Mouse (Mus musculus): ENCODE results near the gene Hnf4a.
A peak's percentile ranks its signal among the peaks of the same experiment; 100 is the strongest.

Hnf4a gene

DNA sequence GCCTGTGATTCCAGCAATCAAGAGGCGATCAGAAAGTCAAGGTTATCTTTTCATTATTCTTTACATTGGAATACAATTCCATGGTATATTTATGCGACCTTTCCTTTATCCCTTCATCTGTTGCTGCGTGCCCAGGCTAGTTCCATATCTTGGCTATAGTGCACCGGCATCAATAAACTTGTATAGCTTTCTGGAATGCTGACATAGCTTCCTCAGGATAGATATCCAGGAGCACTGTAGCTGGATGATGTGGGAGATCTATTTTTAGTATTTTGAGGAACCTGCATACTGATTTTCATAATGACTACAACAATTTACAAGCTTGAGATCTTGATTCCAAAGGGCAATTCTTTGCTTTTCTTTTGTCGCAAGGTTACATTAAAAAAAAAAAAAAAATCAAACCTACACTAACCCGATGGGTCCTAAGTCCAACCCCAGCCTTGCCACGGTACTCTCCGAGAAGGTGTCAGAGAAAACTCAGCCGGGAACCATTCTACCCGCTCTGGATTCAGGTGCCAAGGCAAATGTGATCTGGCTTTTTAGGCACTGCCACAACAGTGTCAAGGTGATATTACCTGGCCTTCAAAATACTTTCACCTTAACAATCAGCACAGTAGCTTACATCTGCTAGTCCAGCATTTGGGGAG, 87.2 kb downstream of the Hnf4a start:
- no peak for DNase-seq (ENCODE audit: low spot score)

- DNase-seq (ENCODE audit: low spot score), result no peak
Measured at GRCm38 (mm10) chr2:163595119-163595518, 88.5 kb downstream of the Hnf4a start.

- DNase-seq (ENCODE audit: low spot score), result no peak
Measured at GRCm38 (mm10) chr2:163596057-163596872, 89.7 kb downstream of the Hnf4a start.

GRCm38 (mm10) chr2:163596873-163597155, 90.2 kb downstream of the Hnf4a start:
- no peak for DNase-seq (ENCODE audit: low spot score)

GRCm38 (mm10) chr2:163597661-163598060, 91.1 kb downstream of the Hnf4a start:
- DNase-seq (ENCODE audit: low spot score), result no peak

DNA sequence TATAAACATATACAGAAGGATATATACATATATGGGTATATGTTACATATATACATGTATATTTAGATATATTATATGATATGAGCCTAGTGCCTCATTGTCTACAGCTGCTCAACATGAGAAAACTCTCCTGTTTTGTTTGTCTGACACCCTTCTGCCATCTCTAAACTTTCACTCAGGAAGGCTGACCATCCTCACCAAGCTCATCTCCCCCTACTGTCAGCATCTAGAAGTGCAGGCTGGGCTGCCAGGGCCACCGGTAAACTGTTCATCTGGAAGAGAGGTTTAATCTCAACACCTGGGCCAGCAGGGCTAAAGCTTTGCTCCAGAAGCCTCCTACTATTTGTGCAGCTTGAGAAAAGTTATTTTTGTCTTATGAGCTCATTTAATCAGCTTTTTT, 92.6 kb downstream of the Hnf4a start:
- DNase-seq (ENCODE audit: low spot score), result no peak

- no peak for DNase-seq (ENCODE audit: low spot score)
Measured at GRCm38 (mm10) chr2:163601066-163601465, 94.5 kb downstream of the Hnf4a start.

DNA sequence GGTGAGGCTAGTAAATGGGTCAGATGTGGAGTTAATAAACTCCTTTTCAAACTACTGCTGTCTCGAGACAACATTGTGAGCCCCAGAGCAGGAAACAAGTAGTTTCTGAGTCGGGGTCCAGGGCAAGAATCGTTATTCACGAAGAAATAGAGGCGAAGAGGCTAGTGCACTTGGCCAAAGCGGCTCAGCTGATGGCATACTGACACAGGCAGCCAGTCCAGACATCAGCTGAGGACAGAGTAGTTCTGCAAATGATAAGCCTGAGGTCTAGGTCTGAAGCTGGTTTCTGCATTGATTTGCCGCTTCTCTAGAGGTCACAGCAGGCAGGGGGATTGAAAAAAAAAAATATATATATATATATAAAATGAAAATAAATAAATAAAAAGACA, 95.1 kb downstream of the Hnf4a start:
- DNase-seq (ENCODE audit: low spot score), result no peak

DNA sequence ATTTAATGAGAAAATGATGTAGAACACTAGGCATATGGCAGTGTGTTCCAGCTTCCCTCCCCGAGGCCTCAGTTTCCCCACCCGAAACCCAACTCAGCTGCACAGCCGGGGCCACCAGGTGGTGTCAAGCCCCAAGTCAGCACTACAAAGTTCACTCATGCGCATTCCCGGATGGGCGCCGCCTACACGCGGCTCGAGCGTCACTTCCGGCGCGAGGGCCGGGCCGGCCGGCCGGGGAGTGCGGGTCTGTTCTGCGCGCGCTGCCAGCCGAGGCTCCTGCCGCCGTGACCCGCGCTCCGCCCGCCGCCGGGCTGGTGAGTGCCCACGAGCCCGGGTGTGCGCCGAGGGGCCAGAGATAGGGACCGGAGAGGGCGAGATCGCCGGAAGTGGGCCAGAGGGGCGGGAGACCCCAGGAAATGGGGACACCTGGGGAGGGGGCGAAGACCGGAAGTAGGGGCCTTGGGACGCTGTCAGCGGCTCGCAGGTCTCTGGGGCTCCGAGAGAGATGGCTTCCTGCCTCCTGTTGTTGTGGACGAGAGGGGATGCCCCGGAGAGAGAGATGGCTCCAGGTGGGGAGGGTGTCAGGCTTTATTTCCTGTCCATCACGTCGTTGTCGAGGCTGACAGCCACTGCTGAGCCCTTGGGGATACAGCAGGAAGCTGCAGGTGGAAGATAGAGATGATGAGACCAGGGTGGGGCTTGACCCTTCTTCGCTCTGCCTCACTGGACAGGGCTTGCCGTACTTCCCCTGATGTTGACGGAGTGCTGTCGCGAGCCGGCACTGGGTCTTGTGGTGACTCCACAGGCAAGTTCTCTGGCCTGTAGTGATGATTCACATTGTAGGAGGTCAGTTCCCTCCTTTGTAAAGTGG, 95.7 kb downstream of the Hnf4a start, which contains the start of gene Ttpal:
Ttpal (plus strand) TSS at position 214 of the 871 bp plus-strand sequence.
- DNase-seq (ENCODE audit: low spot score), result peak; percentile 49

DNA sequence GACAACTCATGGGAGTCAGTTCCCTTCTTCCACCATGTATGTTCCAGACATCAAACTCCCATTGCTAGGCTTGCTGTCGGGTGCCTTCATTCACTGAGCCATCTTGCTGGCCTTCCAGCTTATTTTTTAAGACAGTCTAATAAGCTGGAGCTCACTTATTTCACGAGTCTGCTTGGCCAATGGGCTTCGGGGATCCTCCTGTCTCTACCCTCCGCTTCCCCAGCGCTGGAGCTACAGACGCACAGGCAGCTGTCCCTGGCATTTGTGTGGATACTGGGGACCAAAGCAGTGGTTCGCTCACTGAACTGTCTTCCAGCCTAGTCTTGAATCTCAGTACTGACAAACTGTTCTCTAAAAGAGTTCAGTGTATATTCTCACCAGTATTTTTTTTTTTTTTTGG, 99.6 kb downstream of the Hnf4a start:
- no peak for DNase-seq (ENCODE audit: low spot score)

- no peak for DNase-seq (ENCODE audit: low spot score)
Measured at GRCm38 (mm10) chr2:163608008-163608407, 101.4 kb downstream of the Hnf4a start.

- DNase-seq (ENCODE audit: low spot score), result no peak
Measured at GRCm38 (mm10) chr2:163609281-163609975, 102.8 kb downstream of the Hnf4a start.

DNA sequence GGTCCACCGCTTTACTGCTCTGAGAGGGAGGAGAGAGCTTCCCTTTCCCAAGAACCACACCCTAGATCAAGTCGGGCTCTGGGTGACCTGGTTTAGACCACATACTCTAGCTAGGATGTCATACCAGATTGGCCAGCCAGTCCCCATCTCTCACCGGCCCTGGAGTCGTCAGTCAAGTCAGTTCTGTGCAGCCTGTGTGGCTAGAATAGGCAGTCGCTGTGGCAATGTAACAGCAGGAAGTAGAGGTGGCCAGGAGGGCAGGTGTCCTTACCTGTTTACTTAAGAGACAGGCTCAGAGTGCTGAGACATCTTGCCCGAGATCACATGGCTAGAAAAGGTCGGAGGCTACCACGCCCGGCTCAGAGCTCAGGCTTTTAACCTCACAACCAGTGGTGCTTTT, 104.6 kb downstream of the Hnf4a start:
- no peak for DNase-seq (ENCODE audit: low spot score)

GRCm38 (mm10) chr2:163613206-163613605, 106.6 kb downstream of the Hnf4a start:
- no peak for DNase-seq (ENCODE audit: low spot score)

GRCm38 (mm10) chr2:163613990-163614389, 107.4 kb downstream of the Hnf4a start:
- no peak for DNase-seq (ENCODE audit: low spot score)

GRCm38 (mm10) chr2:163615401-163615800, 108.8 kb downstream of the Hnf4a start:
- DNase-seq (ENCODE audit: low spot score), result no peak

DNA sequence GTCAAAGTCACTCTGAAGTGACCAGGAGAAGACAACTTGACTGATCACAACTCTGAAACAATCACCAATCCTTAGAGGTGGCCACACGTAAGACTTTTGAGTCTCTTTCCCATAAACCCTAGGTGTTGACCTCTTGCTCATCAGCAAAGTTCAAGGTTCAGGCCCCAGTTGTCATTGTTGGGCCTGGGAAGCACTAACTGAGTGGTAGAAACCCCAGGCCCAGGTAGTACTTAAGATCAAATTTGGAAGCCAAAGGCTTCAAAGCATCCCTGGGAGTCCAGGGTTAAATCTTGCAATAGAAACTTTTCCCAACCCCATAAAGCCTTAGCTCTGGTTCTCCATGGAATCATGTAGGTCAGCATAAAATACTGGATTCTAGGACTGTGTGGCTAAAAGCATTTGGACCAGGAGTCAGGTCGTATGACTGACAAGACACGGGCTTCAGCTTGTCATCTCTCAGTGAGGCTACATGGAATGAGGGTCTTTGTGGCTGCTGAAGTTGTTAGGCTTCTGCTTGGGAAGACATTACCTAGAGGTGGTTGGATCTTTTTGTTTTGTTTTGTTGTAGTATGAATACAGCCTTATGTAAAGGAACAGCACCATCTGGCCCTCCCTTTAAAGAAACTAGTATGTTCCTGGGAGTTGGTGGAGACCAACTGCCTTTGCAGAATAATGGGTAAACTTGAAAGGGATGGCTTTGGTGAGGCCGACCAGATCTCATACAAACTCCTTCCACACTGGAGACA, 109.5 kb downstream of the Hnf4a start:
- no peak for DNase-seq (ENCODE audit: low spot score)

- no peak for DNase-seq (ENCODE audit: low spot score)
Measured at GRCm38 (mm10) chr2:163616652-163617227, 110.1 kb downstream of the Hnf4a start.

DNA sequence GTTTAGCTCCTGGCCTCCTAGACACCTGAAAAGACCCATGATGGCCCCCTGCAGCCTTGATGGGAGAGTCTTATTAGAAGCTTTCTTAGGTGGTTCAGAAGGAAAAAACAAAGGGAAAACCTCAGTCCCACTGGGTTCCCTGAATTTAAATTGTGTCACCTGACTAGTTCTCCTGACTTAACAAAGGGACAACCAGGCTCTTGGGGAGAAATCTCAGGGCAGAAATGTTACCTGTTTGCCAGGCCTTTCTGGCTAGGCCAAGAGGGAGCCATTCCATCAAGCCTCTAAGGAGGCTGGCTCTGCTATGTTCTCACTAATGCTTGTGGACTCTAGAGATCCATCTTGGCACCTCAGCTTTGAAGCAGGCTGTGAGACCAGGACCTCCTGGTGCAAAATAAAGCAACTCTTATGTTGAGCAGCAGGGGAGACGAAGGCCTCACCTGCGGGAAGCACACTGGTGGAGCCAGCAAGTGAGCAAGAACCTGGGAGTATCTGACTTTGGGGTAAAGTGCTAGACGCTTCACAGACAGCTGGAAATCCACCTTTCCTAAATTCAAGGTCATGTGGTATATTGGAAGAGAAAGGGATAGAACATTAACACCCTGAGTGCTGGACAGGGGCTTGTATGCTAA, 110.7 kb downstream of the Hnf4a start:
- no peak for DNase-seq (ENCODE audit: low spot score)

DNA sequence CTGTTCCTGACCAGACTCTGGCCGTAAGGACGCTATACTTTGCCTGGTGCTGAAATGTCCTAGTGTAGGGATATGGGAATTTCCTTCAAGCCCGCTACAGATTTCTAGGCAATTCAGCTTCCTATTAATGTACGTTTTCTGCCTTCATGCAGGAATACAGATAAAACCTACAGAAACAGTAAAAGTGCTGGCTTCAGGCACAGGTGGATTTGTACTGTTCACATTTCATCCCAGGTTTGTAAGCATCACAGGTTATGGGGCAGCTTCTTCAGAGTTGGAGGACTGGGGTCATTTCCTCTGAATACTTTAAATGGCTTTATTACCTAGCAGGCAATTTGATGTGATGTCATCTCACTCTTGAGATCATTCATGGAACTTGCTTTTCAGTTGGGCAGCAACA, 111.3 kb downstream of the Hnf4a start:
- no peak for DNase-seq (ENCODE audit: low spot score)

GRCm38 (mm10) chr2:163620451-163620850, 113.8 kb downstream of the Hnf4a start:
- no peak for DNase-seq (ENCODE audit: low spot score)

Data from urinary bladder, postnatal 10 days (tissue).